Mouse (Mus musculus) cerebellum, adult 9-11 months (tissue): Measurements from ENCODE around the gene Ppt2.

Experiments
- DNase-seq: peaks from one replicate; pipeline ENCODE4 v3.0.0; 2022

Ppt2 gene

DNA sequence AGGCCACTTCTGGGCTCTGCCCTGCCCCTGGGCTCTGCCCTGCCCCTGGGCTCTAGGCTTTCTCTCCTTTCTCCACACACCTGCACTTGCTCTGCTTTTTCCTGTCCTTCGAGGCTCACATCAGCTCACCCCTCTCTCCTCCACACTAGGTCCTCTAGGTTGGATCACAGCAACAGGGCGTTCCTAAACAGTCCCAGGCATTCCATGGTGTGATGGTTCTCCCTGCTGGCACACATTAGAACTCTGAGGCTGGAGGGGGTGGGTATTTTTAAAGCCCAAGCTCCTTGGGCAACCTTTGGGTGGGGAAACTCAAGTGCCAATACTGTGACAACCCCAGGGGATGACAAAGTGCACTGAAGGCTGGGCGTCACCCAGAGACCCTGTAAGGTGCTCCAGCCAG lies 9.1 kb upstream of the Ppt2 start:
- DNase-seq, result peak; percentile 52

DNA sequence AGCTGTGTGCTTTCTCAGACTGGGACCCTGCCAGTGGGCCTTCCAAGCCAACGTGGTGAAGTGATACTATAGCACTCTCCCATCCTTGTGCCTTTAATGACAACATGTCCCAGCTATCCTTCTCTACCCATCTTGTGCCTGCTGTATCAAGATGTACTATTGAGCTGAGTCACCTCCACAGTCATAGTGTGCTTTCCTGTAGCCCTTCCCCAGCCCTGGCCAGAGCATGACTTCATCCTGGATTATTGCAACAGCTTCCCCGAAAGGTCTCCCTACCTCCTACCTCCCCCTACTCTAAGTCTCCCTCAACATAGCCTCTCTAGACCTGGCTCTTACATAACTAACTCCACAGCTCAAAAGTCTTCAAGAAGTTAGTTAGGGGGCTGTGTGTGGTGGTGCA lies 7.4 kb upstream of the Ppt2 start:
- no peak for DNase-seq

DNA sequence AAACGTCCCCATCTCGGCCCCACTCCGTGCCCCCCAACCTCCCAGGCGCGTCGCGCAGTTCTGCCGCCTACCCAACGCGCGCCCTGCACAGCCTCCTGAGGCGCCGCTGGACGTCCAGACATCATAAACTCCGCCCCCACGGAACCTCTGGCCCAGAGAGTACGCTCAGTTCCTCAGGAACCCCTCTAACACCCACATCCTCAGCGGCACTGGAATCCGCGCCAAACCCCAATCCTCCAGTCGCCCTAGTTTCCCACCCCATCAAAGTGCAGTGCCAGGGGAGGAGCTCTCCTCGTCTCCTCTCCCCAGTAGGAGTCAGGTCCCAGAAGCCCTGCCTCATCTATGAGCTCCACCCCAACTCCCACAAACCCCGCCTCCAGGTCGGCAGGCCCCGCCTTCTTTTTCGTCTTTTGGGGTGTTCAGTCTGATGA lies 4.0 kb upstream of the Ppt2 start:
- DNase-seq, result peak; percentile 93

DNA sequence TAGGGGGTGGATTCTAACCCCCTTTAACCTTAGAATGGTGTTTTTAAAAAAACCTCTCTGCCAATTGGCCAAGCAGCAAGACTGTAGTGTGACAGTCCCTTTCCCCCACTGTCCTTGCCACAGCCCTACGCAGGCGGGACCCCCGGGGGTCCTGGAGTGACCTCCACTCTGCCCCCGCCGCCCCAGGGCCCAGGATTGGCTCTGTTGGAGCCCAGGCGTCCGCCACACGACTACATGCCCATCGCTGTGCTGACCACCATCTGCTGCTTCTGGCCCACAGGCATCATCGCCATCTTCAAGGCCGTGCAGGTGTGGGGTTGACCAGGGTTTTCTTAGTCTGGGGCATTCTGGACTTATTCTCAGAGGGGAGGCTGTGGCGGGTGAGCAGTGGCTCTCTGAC lies 3.3 kb upstream of the Ppt2 start:
- peak; percentile 79 for DNase-seq

DNA sequence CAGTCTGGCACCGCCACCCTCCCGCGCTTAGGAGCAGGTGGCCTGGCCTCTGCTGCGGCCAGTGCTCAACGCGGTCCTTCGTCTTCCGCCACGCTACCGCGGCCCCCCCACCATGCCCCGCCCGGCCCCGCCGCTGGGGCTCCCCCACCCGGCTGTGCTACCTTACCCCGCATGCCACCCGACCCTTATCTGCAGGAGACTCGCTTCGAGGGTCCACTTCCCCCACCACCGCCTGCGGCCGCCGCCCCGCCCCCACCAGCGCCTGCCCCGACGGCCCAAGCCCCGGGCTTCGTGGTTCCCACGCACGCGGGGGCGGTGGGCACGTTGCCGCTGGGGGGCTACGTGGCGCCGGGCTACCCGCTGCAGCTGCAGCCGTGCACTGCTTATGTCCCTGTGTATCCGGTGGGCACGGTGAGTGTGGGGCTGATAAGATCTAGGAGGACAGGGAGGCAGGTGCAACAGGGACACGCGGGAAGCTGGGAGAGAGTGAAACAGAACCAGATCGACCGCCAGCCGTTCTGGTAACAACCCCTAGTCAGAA lies 2.5 kb upstream of the Ppt2 start:
- peak; percentile 77 for DNase-seq

DNA sequence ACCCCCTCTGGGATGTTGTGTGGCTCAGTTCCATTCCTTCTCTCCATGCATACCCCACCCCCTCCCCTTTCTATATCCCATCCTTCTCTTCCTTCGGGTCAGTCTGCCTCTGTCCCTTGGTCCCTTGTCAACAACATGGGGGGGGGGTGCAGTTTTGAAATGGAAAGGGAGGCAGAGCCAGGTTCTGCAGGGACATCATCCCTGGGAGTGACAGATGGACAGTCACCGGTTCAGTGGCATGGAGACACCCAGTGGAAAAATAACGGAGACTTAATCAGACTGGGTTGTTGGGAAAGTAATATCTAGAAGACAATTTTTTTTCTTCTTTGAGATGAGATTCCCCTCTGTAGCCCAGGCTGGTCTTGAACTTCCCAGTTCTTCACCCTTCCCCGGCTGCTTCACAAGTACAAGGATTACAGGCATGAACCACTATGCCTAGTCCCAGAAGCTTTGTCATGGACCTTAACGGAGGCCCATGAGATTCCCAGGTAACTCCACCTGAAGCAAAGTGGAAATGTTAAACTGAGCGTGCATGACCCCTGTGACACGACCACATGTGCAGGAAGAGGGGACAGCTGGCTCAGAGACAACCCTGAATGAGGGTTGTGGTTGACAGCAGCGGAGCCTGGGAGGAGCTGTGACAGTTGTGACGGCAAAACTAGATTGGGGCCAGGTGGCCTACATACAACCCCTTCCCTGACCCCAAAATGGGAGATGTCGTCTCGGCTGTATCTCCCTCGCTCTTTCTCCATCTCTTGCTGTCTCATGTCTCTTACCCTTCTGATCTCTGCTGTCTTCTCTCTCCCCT lies 1.7 kb upstream of the Ppt2 start:
- DNase-seq, result peak; percentile 81

DNA sequence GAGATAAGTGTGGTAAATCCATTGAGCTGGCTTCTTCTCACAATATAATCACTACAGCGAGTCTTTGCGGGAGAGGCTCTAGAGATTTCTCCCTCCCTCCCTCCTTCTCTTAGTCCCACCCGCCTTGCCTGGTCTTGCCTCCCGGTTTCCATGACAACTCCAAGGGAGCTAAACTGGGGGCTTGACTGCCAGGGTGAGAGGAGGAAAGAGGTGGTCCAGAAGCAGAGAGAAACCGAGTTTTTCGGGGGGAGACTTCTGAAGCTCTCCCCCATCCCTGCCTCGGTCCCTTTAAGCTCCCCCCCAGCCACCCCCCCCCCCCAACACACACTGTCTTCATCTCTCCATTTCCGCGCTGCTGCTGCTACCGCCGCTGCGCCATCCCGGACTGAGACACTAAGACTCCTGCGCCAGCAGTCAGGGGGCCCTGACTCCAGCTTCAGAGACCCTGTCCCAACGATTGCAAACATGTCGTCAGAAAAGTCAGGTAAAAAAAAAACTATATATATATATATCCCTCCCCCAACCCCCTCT lies 976 bp upstream of the Ppt2 start, which contains the start of gene Prrt1:
Gene Prrt1, plus strand, starts transcription at position 313 of the 531 bp plus-strand sequence.
- peak; percentile 81 for DNase-seq

DNA sequence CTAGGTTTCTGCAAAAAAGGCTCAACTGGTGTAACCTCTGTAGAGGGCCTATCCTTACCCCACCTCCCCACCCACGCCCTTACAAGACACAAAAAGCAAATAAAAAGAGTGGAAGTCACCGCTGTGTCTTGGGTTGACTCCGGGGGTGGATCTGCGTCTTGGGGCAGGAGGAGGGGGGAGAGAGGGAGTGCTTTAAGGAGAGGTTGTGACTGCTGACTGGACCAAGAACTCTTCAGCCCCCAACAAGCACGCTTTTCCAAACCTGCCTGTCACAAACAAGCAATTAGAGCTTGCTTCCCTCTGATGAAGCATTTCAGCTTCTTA lies 296 bp upstream of the Ppt2 start:
- DNase-seq, result no peak

DNA sequence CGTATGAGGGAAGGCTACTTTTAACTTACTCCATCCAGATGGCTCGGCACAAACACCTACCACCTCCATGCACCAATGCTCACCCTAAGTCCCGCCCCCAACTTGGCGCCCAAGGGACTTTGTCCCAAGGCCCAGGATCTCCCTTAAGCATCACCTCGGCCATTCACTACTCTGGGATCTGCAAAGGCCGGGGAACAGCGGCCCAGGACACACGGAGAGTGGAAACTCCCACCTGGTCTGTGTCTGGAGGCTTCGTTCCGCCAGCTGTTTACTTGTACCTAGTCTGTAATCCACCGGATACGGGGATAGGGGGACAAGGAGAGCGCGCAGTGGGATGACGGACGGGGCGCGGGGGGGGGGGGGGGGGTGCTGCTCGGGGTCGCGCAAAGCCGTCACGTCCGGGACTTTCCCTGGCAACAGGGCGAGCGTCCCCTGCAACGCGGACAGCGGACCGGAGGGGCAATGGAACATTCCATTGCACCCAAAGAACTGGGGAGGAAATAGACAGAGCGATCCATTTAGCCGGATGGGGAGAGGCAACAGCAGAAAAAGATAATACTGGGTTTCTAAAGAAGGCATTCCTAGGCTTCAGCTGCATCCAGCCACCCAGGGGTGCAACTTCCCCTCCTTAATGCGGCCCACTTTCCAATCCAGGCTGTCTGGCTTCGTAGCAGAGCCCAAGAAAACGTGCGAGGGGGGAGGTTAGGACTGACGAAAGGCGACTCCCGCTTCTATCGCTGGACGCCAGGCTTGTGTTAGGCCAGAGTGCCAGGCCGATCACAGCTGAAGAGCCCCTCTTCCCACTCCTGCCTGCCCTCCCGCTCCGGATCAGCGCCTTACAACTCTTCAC lies 992 bp downstream of the Ppt2 start:
- peak; percentile 92 for DNase-seq

DNA sequence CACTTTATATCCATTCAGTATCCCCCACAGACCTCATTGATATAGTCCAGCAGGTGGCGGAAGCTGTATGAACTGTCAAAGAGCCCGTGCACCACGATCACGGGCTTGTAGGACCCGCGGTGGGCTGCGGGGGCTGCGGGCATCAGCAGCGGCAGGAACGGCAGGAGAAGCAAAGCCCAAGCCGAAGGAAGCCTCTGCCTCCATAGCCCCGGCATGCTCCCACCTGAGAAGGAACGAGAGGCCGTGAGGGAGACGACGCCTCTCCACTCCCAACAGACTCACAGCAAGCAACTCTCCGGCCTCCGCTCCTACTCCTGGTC lies 1.6 kb downstream of the Ppt2 start:
- no peak for DNase-seq

DNA sequence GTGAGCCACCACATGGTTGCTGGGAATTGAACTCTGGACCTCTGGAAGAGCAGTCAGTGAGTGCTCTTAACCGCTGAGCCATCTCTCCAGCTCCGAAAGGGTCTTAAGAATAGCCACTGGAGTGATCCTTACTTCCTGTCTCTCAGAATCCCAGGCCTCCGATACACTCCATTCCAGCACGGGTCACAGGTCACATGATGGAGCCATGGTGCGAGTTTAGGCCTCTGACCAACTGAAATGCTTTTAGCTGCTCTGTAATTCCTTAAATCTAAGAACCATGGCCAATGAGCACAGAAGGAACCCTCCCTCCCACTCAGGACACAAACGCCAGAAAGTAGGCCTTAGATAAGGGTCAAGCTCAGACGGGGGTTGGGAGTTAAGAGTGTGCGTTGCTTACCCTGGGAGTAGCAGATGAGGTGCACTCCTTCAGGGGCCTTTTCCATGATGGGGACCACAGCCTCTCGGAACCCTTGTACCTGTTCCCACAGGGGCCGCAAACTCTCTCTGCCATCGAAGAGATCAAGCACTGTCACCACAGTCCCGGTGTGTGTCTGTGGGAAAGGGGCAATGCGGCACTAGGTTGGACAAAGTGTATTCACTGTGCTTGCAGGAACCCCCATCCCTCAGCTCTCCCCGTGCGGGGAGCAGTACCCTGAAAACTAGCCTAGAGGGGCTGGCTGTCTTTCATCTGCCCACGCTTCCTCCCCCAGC lies 2.1 kb downstream of the Ppt2 start:
- DNase-seq, result peak; percentile 66

DNA sequence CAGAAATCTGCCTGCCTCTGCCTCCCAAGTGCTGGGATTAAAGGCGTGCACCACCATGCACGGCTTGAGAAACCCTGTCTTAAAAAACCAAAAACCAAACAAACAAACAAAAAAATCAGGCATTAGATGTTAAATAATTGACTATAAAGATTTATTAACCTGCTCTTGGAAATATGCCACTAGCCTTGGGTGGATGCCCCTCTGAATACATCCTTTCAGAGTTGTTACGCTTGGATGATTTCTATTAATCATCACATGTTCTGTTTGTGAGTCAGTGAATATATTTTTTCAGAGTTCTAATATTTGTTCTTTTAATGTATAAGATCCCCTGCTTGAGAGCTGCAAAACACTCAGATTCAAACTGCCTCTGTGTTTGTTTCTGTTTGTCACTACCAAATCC lies 3.3 kb downstream of the Ppt2 start:
- no peak for DNase-seq

DNA sequence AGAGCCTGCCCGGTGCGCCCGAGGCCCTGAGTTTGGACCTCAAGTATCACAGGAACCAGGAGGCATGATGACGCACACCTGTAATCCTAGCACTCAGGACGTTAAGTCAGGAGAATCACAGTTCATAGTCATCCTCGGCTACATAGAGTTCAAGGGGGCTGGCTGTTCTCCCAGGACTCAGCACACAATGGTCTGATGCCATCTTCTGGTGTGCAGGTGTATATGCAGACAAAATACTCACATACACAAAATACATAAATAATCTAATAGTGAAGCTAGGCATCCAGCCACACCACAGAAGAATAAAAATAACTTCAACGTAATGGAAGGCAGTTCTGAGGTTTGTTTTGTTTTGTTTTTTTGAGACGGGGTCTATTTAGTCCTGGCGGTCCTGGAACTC lies 5.1 kb downstream of the Ppt2 start:
- no peak for DNase-seq

DNA sequence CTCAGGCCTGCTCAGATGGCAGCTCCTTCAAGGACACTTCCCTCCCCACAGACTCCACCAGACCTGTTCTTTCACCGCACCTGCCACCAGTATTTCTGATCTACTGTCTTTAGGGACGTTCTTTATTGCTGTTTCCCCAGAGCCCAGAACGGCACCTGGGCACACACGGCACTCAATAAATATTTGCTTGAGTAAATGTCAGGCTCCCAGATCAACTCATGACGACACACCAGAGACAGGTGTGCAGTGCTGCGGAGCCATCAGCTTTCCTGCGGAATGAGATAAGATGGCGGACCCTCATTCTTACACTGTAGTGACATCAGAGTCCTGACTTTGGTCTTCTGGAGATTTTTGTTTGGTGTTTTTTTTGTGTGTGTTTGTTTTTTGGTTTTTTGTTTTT lies 7.3 kb downstream of the Ppt2 start:
- no peak for DNase-seq

DNA sequence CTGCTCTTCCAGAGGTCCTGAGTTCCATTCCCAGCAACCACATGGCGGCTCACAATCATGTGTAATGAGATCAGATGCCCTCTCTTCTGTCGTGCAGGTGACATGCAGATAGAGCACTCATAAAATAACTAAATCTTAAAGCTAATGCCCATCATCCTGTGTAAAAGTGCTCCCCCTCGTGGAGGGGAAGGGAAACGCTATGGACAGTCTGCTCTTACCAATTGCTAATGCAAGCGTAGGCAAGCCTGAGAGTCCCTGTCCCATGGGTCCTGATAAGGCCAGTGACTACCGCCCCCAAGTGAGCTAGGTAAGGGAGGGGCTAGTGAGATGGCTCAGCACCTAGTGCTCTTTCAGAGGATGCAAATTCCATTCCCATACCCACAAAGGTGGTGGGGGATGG lies 9.3 kb downstream of the Ppt2 start:
- DNase-seq, result no peak

DNA sequence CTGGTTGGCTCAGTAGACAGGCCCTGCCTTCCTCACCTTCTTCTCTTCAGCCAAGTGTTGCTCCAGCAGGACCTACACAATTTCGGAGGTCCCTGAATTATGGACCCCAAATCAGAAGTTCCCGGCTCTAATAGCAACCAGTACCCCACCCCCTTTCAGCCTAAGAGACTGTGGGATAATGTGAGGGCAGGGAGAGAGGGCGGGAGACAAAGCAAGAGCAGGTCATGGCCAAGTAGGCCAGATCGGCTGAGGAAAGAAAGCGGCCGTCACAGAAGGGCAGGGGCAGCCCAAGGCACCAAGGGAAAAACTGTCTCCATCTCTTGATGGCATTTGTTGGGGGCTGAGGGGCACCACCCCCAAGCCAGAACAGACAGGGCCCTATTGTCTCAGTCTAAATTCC lies 12.4 kb downstream of the Ppt2 start, which contains the start of gene Egfl8:
Gene Egfl8, minus strand, starts transcription at position 101 of the 400 bp plus-strand sequence.
- DNase-seq, result no peak

DNA sequence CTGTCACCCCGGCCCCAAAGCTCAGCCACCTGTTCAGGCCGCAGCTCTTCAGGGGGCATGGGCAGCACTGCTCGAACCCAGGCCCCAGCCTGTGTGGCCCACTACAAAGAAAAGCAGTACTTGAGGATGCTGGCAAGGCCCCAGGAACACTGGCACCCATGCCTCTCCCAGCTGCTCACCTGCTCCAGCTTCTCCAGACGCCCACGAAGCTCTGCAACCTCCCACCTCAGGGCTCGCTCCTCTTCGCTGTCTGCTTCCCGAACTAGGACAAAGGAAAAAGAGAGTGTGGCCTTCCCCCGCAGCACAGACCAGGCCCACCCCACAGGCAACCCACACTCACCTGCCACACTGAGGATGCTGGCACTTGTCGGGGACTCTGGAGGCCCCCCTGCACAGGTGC lies 14.5 kb downstream of the Ppt2 start:
- DNase-seq, result no peak

DNA sequence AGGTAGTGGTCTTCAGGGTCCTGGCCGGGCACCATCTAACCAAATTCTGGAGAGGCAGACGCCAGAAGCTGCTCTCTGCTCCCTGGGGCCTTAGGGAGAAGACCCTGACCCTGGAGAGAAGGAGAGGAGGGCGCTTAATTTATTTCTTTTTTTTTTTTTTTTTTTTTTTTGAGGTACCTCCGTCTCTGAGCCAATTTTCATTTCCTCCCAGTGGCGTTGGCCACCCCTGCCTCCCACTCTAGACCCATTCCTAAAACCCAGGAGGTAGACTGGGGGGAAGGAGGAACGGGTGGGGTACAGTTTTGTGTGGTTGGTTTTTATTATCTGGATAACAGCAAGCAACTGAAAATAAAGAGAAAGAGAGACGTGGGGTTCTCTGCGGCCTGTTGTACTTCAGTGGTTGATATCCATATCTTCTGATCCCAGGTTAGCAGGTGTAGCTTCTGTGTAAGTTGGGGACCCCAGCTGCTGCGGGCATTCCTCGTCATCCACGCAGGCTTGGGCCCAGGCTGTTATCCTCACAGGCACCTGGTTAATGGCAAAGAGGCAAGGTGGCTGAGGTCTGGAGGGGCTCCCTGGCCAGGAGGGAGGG lies 15.2 kb downstream of the Ppt2 start:
- no peak for DNase-seq

DNA sequence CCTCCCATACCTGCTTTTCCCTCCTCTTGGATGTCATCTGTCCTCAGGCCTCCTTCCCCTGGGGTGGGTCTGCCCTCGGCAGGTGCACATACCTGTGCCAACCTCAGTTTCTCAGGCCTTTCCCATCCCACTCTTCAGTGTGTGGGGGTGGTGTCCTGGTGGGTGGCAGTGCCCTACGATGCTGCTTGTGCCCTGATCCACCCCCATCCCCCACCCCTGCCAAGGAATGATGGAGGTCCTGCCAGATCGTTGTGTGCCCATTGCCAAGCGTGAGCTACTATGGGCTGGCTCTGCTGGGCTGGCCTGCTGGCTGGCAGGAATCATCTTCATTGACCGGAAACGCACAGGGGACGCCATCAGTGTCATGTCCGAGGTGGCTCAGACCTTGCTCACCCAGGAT lies 17.3 kb downstream of the Ppt2 start:
- no peak for DNase-seq

DNA sequence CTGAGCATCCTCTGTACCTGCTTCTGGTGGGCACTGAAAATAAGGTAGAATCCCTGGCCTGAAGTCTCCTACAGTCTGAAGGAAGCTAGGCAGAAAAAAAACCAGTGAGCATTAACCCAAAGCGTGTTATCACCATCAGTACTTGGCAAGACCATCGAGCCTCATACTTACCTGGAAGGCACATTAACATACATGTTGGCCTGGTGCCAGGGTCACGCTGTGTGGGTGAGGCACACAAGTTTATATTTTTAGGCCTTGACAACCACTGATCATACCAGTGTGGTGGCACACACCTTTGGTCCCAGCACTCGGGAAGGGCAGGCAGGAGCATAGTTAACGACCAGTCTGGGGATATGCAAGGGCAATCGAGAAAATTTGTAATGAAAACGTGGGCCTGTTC lies 20.3 kb downstream of the Ppt2 start:
- DNase-seq, result no peak

DNA sequence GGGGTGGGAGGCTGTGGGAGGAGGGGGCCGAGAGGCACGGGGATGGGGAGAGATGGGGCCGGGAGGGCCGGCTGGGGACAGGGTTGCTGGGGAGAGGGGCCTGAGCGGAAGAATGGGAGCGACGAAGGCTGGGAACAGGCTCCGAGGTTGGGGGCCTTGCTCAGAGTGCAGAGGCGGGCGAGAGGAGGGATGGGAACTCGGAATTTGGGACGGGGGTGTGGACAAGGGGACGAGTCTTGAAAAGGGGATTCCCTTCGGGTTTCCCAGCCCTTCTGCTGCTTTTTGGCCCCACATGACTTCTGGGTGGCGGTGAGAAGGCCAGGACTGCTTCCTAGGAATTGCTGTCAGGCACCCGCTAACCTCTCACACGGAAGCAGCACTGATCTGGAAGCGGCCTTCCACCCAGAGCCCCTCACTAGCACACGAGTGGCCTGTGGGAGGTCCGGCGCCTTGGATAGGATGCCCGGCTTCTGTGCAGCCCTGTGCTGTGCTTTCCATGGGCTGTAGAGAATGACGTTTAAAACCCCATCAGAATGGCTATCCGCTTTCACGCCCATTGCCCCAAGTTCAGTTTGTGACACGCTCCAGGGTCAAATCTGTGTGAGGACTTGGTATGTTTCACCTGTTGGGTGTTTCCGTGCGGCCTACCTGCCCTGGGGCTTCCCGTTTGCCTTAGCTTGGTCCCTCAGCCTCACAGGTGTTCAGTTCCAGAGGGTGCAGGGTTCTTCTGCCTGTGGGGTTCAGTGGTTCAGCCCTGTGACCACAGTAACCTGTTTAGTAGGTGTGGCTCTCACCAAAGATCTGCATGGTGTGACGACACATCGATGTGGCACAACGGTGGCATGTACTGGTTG lies 21.9 kb downstream of the Ppt2 start:
- DNase-seq, result peak; percentile 74

DNA sequence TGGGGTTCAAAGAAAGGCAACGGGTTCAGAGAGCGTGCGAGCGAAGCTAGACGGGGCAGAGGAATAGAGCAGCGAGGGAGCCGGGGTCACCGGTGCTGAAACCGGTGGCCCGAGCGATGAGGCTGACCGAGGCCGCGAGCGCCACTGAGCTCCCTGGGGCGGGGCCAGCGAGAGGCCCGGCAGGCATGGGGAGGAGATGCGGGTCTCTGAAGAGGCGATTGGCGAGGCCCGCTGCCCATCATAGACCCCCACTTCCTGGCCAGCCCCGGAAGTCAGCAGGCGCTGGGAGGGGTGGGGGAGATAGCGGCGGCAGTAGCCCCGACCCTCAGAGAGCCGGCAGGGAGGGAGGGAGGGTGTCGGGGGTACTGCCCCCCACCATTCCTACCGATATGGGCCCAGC lies 22.7 kb downstream of the Ppt2 start:
- DNase-seq, result peak; percentile 97
